Mouse (Mus musculus) retina, adult 2 months (tissue): ENCODE data around the gene Mmp11.

Experiments
- DNase-seq: peaks from one replicate; pipeline ENCODE4 v3.0.0-alpha.2; 2012; ENCODE audit warnings: low read depth, low spot score

The Mmp11 gene

GRCm38 (mm10) chr10:75935680-75936541 is at the start of gene Mmp11:
Gene Mmp11 (minus strand): TSS chr10:75936496.
- peak; percentile 92 for DNase-seq

GRCm38 (mm10) chr10:75979432-75979831 is 43.1 kb upstream of the Mmp11 start:
- no peak for DNase-seq

DNA sequence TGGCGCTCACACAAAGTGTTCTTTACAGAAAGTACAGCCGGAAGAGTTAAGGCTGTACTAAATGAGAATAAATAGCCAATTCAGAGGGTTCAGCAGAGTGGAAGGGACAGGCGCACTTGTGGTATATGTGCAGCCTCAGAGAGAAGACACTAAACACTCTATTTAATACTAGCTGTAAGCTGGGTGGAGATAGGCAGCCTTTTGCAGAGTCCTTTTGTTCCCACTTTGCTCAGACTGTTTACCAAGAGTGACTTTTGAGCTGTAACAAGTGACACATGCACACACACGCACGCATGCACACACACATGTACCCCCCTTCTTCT is 42.5 kb upstream of the Mmp11 start:
- DNase-seq = no peak

- DNase-seq = no peak
Observed at GRCm38 (mm10) chr10:75978119-75978834, 42.0 kb upstream of the Mmp11 start.

DNA sequence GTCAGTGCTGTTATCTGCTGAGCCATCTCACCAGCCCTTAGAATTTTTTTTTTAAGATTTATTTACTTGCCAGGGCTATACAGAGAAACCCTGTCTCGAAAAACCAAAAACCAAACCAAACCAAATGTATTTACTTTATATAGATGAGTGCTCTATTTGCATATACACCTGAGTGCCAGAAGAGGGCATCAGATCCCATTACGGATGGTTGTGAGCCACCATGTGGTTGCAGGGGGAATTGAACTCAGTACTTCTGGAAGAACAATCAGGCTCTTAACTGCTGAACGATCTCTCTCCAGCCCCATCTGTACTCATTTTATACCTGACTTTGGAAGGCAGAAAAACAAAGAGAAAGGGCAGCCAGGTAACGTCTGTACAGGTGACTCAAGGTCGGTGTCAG is 38.9 kb upstream of the Mmp11 start:
- no peak for DNase-seq

DNA sequence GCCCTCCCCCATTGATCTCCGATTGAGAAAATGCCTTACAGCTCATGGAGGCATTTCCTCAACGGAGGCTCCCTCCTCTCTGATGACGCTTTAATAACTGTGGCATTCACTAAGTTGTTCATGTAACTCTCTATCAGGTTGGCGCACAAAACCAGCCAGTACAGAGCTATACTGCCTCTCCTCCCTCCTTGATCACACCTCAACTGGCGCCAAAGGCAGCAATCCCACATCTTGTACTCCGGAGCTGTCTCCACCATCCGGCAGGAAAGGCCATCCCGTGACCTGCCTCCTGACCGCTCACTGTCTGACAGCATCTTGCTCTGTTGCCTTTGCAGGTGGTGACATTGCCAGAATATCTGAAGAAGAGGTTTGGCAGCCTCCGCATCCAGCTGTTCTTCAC is 37.5 kb upstream of the Mmp11 start:
- DNase-seq = no peak

GRCm38 (mm10) chr10:75954381-75954811 is 18.1 kb upstream of the Mmp11 start, which contains the start of gene Gm5134:
Gene Gm5134 (plus strand): TSS chr10:75954514.
- no peak for DNase-seq

- peak; percentile 63 for DNase-seq
Observed at GRCm38 (mm10) chr10:75951424-75952050, 15.2 kb upstream of the Mmp11 start.

GRCm38 (mm10) chr10:75950791-75951210 is 14.5 kb upstream of the Mmp11 start:
- DNase-seq = no peak

- no peak for DNase-seq
Observed at GRCm38 (mm10) chr10:75949053-75950045, 13.1 kb upstream of the Mmp11 start.

- no peak for DNase-seq
Observed at GRCm38 (mm10) chr10:75948079-75948478, 11.8 kb upstream of the Mmp11 start.

DNA sequence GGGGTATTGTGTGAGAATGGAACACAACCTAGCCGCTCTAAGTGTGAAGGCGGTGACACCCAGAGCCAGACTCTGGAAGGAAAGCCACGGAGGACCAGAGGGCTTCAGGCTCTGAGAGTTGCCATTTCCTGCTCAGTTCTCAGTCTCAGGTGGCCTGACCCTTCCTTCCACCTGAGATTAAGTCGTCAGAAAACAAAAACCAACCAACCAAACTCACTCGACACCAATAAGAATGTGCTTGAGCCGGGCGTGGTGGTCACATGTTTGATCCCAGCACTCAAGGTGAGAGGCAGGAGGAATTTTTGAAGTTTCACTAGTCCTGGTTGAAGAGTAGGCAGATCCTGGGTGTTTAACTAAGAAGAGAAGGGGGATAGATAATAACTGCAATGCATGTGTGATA is 9.6 kb upstream of the Mmp11 start:
- no peak for DNase-seq

DNA sequence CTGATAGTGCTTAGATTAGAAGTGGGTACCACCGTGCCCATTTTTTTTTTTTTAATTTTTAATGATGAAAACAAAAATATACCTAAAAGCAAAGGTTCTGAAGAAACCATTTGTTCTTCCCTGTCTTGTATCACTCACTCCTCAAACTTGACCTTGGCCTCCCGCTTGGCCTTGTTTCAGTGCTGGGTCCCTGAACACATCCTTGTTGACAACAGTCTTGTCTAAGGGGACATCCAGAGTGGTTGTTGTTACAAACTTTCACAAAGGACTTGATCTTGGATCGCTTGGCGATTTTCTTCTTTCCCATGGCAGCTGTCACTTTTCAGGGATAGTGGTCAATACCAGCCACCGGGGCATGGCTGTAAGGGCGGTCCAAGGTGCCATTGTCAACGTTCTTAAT is 8.9 kb upstream of the Mmp11 start:
- no peak for DNase-seq

GRCm38 (mm10) chr10:75944066-75944772 is 7.9 kb upstream of the Mmp11 start:
- DNase-seq = no peak

DNA sequence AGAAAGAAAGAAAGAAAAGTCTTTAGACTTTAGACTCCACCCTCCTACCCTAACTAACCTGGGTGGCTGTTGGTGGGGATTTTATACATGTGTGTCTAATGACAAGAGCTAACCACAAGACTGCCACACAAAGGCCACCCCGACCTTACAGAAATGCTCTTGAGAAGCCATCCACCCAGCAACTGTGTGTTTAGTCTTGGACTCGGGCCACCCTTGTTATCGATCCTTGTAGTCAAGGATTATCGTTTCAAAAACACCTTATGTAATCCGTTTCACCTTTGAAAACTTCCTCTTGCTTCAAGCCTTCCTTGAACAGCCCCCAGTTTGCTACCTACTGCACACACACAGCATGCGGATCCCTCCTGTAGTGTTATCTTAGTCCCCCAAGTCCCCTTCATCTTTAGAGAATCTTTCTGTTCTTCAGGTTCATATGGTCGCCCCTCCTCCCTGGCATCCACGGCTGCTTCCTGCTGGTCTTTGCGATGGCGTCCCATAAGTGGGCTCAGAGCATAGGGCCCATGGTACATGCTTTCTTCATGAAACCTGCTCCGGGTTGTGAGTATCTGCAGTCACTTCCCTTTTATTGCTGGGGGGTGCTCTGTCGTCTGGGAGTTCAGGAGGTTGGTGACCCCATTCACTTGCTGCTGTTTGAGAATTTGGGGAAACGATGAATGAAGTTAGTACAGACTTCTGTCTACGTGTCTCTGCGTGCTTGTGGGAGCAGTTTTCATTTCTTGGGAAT is 6.6 kb upstream of the Mmp11 start, which contains the start of gene Vpreb3:
TSS of gene Vpreb3 (plus strand) at position 322 of the 742 bp plus-strand sequence.
- DNase-seq = no peak

DNA sequence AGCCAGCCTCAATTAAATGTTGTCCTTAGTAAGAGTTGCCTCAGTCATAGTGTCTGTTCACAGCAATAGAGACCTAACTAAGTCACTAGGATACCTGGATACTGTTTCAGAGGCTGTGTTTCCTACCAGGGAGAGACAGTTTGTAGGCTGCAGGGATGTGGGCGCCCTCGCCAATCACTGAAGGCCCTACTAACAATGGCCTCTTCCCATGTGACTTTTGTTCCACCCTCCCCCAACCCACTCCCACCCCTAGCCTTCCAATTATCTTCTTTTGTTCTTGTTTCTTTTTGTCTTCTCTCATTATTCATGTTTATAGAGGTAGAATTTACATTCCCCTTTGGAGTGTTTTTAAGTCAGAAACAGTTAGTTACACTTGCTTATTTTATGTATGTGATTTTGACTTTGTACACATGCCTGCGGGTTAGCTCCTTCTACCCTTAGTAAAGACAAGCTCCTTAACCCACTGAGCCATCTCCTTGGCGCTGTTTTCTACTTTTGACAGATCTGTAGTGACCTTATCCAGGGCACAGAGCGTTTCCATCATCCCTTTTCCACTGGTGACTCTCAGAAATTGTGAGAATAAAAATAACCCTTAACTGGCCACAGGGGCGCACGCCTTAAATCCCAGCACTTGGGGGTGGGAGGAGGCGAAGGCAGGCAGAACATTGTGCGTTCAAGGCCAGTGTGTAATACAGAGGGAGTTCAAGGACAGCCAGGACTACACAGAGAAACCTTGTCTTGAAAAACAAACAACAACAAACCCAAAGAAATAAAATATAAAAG is 4.9 kb upstream of the Mmp11 start:
- no peak for DNase-seq

DNA sequence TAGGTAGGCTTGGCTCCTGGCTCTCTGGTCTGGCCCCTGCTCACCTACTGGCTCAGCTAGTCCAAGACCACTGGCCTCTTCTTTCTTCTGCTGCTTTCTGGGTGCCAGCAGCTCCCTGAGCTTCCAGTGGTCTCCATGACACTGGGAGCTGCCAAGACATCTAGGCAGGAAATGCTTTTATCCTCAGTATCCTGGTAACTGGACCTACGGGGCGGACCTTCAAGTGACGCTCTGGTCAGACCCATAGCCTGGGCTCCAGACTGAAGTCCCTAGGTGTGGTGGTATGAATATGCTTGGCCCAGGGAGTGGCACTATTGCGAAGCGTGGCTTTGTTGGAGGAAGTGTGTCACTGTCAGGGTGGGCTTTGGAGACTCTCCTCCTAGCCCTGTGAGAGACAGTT is 4.2 kb upstream of the Mmp11 start, which contains the start of gene Gm867:
TSS of gene Gm867 (minus strand) at position 153 of the 400 bp plus-strand sequence.
- DNase-seq = no peak

GRCm38 (mm10) chr10:75939481-75940234 is 3.4 kb upstream of the Mmp11 start:
- no peak for DNase-seq
